Mouse (Mus musculus) MEL (cell line): ENCODE measurements around the gene Zic1.

Source experiments
- CHD1 ChIP-seq: IDR thresholded peaks from 2 replicates; pipeline ENCODE4 v1.6.1; 2012; ENCODE audit warnings: low read depth, mild to moderate bottlenecking, inconsistent platforms, low read length, improper control_type of control experiment
- CTCF ChIP-seq, 3 experiments: IDR thresholded peaks in 2 of 3; conservative IDR thresholded peaks in 1 of 3; 2 replicates each; pipeline ENCODE4 v1.5.1; 2011 to 2012; ENCODE audit warnings: low read length in 3 of 3, low read depth in 2 of 3, mild to moderate bottlenecking in 2 of 3, improper control_type of control experiment in 1 of 3, inconsistent platforms in 1 of 3, mixed read lengths in 1 of 3, moderate library complexity in 1 of 3; ENCODE audit not compliant: control insufficient read depth in 1 of 3, insufficient read depth in 1 of 3, poor library complexity in 1 of 3, severe bottlenecking in 1 of 3
- EP300 ChIP-seq, 2 experiments: IDR thresholded peaks; 2 replicates each; pipeline ENCODE4 v1.6.1; 2011; ENCODE audit warnings: improper control_type of control experiment in 2 of 2, low read length in 2 of 2, low read depth in 1 of 2, mild to moderate bottlenecking in 1 of 2
- KAT2A ChIP-seq: conservative IDR thresholded peaks from 2 replicates; pipeline ENCODE4 v1.6.1; 2012; ENCODE audit warnings: low read depth, low read length, improper control_type of control experiment, inconsistent platforms
- MAZ ChIP-seq: IDR thresholded peaks from 2 replicates; pipeline ENCODE4 v1.6.1; 2012; ENCODE audit warnings: low read depth, mild to moderate bottlenecking, inconsistent platforms, low read length, improper control_type of control experiment
- MEF2A ChIP-seq: IDR thresholded peaks from 2 replicates; pipeline ENCODE4 v1.6.1; 2014; ENCODE audit warnings: low read depth, mild to moderate bottlenecking, inconsistent platforms, low read length, improper control_type of control experiment; ENCODE audit not compliant: poor library complexity, insufficient replicate concordance, severe bottlenecking; ENCODE audit errors: extremely low read depth
- POLR2A ChIP-seq, 2 experiments: IDR thresholded peaks; 2 replicates each; pipeline ENCODE4 v1.6.1; 2011 to 2012; ENCODE audit warnings: low read length in 2 of 2, mild to moderate bottlenecking in 2 of 2, control low read depth in 1 of 2, improper control_type of control experiment in 1 of 2, low read depth in 1 of 2, moderate library complexity in 1 of 2; ENCODE audit not compliant: control insufficient read depth in 1 of 2, insufficient read depth in 1 of 2, poor library complexity in 1 of 2
- POLR2AphosphoS5 ChIP-seq: IDR thresholded peaks from 2 replicates; pipeline ENCODE4 v1.6.1; 2012; ENCODE audit warnings: low read depth, borderline replicate concordance, mild to moderate bottlenecking, inconsistent platforms, low read length, moderate library complexity, mixed read lengths
- RAD21 ChIP-seq: IDR thresholded peaks from 2 replicates; pipeline ENCODE4 v1.6.1; 2011; ENCODE audit warnings: mild to moderate bottlenecking, low read depth, low read length, improper control_type of control experiment
- TAL1 ChIP-seq: IDR thresholded peaks from 2 replicates; pipeline ENCODE4 v1.6.1; 2012; ENCODE audit warnings: mild to moderate bottlenecking, inconsistent platforms, low read length, moderate library complexity, mixed read lengths
- ZC3H11A ChIP-seq: IDR thresholded peaks from 2 replicates; pipeline ENCODE4 v1.6.1; 2012; ENCODE audit warnings: low read depth, mild to moderate bottlenecking, inconsistent platforms, low read length, improper control_type of control experiment
- ZNF384 ChIP-seq: IDR thresholded peaks from 2 replicates; pipeline ENCODE4 v1.6.1; 2012; ENCODE audit warnings: low read depth, mild to moderate bottlenecking, inconsistent platforms, low read length, improper control_type of control experiment

DNA sequence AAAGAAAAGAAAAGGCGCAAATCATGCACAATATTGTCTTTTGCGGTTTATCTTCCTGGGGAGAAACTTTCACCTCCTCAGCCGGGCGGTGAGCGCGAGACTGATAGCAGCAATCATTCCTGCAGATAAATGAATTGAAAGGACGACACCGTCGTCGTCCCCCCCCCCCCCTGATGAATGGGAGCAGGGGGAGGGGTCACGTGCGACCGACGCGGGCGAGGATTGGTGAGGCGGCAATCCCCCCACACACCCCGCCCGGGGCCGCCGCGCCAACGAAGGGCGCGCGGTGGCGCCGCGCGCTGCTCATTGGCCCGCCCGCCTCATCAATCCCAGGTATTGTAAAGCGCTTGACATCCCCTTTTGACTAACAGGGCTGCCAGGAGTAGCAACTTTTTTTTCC, at the start of gene Zic1:
- no peak for TF ChIP-seq ZNF384
- no peak for TF ChIP-seq MAZ
- no peak for TF ChIP-seq CTCF (IDR thresholded peaks at IDR 0.05 in 2 of 3, conservative IDR thresholded peaks at IDR 0.05 in 1 of 3; ENCODE audit: control insufficient read depth in 1 of 3, insufficient read depth in 1 of 3, low read depth in 2 of 3, low read length in 3 of 3, poor library complexity in 1 of 3, severe bottlenecking in 1 of 3)
- no peak for TF ChIP-seq TAL1
- TF ChIP-seq KAT2A = no peak
- no peak for TF ChIP-seq RAD21
- no peak for TF ChIP-seq CHD1
- TF ChIP-seq EP300 (IDR thresholded peaks at IDR 0.05; ENCODE audit: low read depth in 1 of 2, low read length in 2 of 2) = no peak
- TF ChIP-seq POLR2A (IDR thresholded peaks at IDR 0.05; ENCODE audit: control insufficient read depth in 1 of 2, insufficient read depth in 1 of 2, low read depth in 1 of 2, low read length in 2 of 2, poor library complexity in 1 of 2) = no peak
- TF ChIP-seq POLR2AphosphoS5 = no peak
- TF ChIP-seq ZC3H11A = no peak
- TF ChIP-seq MEF2A = no peak
